Mouse (Mus musculus): ENCODE measurements around the gene Nxpe3.
"Not testable (repeated sequence)": the region's sequence is repeated elsewhere in the genome, so short reads cannot be mapped to it uniquely, and the experiment has no call there.

Gene Nxpe3

DNA sequence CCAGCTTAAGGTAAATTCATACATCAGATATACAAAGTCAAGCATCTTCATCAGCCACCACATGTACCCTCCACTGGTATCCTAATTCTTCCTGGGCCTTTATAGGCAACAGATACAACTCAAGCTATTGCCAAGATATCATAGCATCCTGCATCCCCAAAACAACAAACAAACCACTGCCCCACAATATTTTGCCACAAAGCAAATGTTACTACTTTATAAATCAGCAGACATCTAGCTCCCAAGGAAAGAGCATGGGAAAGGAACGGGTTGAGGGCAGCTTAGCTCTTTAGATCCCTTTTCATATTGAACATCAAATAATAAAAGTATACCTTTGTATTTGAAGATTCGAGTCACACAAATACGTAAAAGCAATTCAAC lies 57.0 kb downstream of the Nxpe3 start:
- DNase-seq (ENCODE audit: low spot score in 2 of 2): no peak

- DNase-seq (ENCODE audit: low spot score in 2 of 2): not testable (repeated sequence)
Observed at GRCm38 (mm10) chr16:55837653-55838052, 57.4 kb downstream of the Nxpe3 start.

GRCm38 (mm10) chr16:55837168-55837567 lies 57.9 kb downstream of the Nxpe3 start:
- no peak for DNase-seq (ENCODE audit: low spot score in 2 of 2)

DNA sequence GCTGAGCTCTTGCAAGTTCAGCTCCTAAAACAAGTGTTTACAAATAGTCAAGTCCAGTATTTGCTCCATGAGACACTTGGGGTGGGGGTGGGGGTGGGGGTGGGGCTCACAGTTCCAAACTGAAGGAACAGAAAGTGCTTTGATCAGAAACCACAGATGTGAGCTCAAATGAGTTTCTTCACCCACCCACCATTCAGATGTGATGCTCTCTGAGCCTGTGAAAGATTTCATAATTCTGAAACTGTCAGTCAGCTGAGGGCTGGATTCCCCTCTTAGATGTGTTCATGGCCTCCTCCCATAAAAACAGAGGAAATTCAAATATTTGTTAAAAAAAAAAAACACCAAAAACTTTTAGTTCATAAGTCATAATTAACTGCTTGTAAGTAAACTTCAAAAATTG lies 59.3 kb downstream of the Nxpe3 start:
- no peak for DNase-seq (ENCODE audit: low spot score in 2 of 2)

DNA sequence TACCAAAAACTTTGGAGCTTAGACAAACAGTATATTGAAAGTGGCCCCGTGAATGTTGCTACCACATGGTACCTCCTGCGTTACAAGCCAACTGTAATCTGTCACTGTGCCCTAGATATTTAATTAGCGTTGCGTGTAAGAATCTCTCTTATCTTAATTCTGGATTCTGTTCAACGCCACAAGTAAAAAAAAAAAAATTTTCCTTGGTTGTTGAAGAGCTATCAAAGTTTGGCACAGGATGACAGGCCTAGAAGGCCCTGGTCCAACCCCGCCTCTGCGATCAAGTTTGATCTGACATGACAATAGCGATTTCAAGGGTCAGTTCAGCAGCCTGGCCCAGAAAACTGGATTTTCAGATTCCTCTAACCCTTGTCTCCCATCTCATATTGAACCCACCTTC lies 62.5 kb downstream of the Nxpe3 start:
- DNase-seq (ENCODE audit: low spot score in 2 of 2): no peak

- DNase-seq (ENCODE audit: low spot score in 2 of 2): no peak
Observed at GRCm38 (mm10) chr16:55832040-55832439, 63.0 kb downstream of the Nxpe3 start.

DNA sequence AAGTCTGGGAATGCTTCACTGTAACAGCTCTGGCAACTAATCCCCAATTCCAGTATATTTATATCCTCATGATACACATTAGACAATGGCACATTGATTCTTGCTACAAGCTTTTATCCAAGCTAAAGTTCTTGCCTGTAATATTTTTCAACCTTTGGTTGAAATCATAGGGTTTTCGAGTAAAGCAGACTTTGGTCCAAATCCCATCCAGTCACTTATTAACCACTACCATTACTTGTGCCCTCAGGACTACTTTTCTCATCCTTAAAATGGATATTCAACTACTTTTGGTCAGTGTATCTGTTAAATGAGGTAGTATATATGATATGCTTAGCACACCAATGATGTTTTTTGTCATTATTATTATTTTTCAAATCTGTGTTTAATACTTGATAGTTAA lies 63.6 kb downstream of the Nxpe3 start:
- no peak for DNase-seq (ENCODE audit: low spot score in 2 of 2)

GRCm38 (mm10) chr16:55823398-55824155 lies 71.5 kb downstream of the Nxpe3 start:
- DNase-seq (ENCODE audit: low spot score in 2 of 2): no peak

DNA sequence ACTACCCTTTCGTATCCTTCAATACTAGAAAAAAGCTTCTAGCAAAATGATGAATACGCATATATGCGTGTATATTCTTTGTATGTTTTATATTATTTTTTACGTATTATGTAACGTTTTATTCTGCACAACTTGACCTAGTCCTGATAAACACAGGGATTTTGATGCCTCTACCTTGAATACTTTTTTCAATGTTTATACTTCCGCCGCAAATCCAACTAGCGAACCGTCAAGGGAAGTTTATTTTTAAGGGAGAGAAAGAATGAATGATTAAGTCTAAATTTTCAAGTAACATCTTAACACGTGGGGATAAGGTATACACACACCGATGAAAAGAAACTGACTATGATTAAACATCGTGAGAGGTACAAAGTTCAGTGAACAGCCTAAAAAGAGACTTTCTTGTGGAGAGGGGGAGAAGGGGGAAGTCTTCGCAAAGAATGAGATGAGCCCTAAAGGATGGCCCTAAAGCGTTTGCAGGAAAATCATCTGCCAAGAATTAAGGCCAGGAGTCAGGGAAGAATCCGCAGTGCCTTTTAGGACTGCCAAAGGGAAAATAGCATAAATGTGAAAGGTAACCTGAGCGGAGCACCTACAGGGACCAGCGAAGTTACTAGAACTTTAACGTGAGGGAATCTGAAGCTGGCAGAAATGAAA lies 72.2 kb downstream of the Nxpe3 start:
- no peak for DNase-seq (ENCODE audit: low spot score in 2 of 2)

DNA sequence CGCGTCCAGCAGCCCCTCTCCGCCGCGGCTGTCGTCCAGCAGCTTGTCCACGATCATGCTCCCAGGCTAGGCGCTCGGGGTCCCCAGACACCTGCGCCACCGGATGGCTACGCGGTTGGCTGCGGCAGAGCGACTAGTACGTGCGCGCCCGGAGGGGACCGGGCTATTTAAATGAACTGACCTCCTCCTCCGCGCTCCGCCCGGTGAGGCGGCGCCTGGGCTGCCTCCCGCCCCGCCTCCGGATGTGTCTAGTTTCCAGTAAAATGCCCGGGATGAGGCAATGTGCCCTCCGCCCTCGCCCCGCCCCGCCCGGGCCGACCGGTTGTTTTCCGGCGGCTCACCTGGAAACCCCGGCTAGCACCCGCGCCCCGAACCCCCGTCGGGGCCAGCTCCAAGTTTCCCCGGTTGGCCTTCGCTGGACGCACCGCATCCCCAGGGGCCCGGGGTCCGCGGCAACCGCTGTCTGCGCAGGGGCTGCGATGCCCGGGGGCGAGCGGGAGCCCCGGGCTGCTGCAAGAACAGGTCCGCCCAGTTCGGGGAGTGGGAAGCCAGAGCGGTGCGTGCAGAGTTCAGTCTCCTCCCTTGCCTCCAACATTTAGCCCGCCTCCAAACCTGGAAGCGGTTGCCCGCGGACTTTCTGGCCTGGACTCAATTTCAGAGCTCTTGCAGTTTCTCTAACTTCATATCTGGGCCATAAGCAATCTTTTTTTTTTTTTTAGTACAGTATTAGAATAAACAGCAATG lies 72.9 kb downstream of the Nxpe3 start:
- DNase-seq (ENCODE audit: low spot score in 2 of 2): peak; percentile 88 to 91

DNA sequence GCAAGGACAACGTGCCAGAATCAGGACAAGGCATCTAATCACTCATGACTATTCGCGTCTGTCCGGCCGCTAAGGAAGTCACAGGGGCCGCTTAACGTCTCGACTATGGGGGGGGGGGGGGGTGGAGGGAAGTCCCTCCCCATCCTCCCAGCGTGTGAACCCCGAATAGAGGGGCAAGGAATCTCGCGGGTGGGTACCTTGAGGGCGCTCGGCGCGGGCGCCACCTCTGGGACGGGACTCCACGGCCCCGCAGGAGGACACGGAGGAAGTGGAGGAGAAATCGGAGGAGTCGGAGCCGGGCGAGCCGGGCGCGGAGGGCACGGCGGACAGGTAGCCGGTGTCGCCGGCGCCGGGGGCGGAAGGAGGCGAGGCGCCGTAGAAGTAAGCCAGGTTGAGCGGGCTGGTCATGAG lies 73.5 kb downstream of the Nxpe3 start:
- no peak for DNase-seq (ENCODE audit: low spot score in 2 of 2)

DNA sequence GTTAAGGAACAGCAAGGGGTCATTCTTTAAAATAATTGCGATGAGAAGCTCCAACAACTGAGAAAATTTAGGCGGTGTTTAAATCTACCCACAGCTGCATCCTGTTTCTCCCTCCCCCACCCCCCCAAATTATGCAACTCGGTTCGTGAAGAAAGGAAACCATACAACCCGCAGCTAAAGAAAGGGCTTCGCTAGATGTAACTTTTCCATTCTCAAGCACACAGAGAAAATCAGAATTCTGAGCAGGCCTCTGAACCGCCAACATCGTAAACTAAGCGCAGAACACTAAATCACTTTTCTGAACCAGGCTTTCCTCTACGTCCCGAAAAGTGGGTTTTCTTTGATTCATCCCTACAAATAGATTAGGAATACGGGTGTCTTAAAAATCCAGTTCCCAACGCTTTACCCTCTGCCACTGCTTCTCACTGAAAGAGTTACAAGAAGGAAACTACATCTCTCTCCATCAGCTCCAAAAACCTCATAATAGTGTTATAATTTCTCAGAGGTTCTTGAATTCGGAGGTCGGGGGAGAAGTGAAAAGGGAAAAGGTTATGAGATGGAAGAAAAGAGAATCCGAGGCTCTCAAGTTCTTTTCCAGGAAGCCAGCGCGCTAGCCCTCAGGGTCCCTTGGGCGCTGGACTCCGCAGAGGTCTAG lies 74.0 kb downstream of the Nxpe3 start:
- DNase-seq (ENCODE audit: low spot score in 2 of 2): no peak

- no peak for DNase-seq (ENCODE audit: low spot score in 2 of 2)
Observed at GRCm38 (mm10) chr16:55820161-55820915, 74.7 kb downstream of the Nxpe3 start.

GRCm38 (mm10) chr16:55819186-55819861 lies 75.8 kb downstream of the Nxpe3 start:
- no peak for DNase-seq (ENCODE audit: low spot score in 2 of 2)

DNA sequence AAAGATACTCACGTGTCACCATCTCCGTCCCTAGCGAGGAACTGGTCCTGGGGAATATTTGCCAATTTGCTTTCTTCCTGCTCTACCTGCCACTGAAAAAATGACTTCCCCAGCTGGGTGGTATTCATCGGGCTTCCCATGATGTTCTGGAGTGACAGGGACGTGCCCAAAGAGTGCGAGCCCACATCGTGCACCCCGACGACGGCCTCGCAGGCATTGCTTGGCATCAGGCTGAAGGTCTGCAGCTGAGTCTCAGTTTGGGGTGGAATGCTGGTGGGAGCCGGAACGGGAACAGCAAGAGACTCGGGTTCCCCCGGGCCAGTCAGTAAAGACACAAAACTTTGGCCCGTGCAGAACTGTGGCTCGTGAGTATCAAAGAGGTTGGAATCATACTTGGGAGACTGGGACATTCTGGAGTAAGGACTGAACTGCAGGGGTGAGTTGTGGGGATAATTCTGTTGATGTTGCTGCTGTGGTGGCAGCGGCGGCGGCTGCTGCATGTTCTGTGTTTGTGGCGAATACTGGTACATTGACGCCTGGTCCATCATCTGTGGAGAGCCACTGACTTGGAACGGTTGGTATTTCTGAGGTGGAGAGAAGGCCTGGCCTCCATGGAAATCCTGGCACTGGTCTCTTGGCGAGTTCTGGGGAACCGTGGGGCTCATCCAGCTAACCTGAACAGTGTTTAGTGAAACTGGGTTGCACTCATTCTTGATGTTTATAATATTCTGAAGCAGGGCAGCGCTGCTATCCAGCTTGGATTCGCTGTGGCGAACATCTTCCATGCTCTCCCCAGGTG lies 77.2 kb downstream of the Nxpe3 start:
- DNase-seq (ENCODE audit: low spot score in 2 of 2): no peak

- DNase-seq (ENCODE audit: low spot score in 2 of 2): no peak
Observed at GRCm38 (mm10) chr16:55816202-55816941, 78.7 kb downstream of the Nxpe3 start.

DNA sequence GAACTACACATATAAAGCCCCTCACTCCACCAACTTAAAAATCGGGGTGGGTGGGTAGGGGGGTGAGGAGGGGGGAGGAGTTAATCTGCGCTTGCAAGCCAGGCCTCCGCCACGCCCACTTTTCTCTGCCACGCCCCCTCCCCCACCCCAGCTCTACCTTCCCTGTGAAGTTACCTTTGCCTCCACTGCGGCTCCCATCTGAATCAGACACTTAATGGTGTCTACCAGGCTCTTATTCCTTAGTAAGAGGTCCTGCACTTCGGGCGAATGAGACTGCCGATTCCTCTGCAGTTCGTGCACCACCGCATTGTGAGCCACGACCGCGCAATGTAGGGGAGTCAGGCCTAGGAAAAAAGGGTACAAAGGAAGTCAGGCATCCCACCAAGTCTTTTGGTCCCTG lies 79.6 kb downstream of the Nxpe3 start:
- no peak for DNase-seq (ENCODE audit: low spot score in 2 of 2)

DNA sequence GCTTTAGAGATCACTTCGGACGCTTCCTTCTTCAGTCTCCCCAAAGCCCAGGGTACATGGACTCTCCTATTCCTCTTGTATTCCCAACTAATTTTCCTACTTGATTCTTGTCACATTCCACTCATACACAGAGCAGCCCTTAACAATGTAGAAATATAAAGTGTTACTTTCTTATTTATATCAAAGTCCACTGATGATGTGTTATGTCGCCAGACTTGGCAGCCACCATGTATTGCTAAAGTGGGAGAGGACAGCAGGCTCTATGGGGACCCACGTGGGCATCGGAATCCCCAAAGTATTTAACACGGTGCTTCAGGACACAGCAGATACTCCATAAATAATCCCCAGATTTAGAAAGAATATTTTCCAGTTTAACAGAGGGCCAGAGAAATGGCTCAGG lies 80.4 kb downstream of the Nxpe3 start:
- DNase-seq (ENCODE audit: low spot score in 2 of 2): no peak

- no peak for DNase-seq (ENCODE audit: low spot score in 2 of 2)
Observed at GRCm38 (mm10) chr16:55813916-55814315, 81.2 kb downstream of the Nxpe3 start.

All from urinary bladder, postnatal 4 days (tissue).